Mouse (Mus musculus): Measurements from ENCODE around the gene Wdfy2. TPM values are rescaled to one million over a fixed set of nuclear protein-coding genes. Genes with fewer than 3 reads are reported as not detected.

Wdfy2 gene
- polyA plus RNA-seq, 1 experiment: 15.5 TPM

DNA sequence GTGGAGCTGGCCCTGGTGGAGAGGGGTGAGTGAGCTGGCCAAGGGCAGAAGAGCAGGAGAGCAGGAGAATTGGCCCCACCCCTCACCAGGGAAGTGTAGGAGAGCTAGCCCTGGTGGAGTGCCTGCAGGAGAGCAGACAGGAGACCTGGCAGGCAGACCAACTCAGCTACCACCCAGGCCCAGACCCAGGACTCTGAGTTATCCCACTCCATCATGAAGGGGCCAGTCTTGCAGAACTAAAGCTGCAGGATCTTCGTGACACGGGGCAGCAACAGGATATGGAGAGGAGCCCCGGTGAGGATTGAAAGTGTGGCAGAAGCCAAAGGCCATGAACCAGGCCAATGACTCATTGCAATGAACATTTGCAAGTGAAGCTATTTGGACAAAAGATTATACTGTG, 30.6 kb upstream of the Wdfy2 start:
- Histone ChIP-seq H3K27ac (ENCODE audit: control insufficient read depth, insufficient read depth, low read length) (no peak overlapping the region), H3K4me3 (ENCODE audit: control insufficient read depth, insufficient read depth, low read length) (no peak overlapping the region), H3K27me3 (ENCODE audit: control insufficient read depth, insufficient read depth, low read length) (no peaks in the 10 kb centered on the region), H3K4me1 (replicated peaks; ENCODE audit: control insufficient read depth, insufficient read depth, low read length) (no peaks in the 10 kb centered on the region), H3K36me3 (ENCODE audit: control insufficient read depth, insufficient read depth, low read length) (no peaks in the 10 kb centered on the region)
- TF ChIP-seq CTCF (IDR thresholded peaks at IDR 0.05; ENCODE audit: borderline replicate concordance, control insufficient read depth, extremely low read depth, insufficient read depth, low read length, poor library complexity): no peak
- TF ChIP-seq POLR2A (IDR thresholded peaks at IDR 0.05; ENCODE audit: control insufficient read depth, extremely low read depth, insufficient read depth, low read length, poor library complexity): no peak
- DNase-seq: no peak
- 87% methylated on average over 3 of the region's 3 CpGs for WGBS

DNA sequence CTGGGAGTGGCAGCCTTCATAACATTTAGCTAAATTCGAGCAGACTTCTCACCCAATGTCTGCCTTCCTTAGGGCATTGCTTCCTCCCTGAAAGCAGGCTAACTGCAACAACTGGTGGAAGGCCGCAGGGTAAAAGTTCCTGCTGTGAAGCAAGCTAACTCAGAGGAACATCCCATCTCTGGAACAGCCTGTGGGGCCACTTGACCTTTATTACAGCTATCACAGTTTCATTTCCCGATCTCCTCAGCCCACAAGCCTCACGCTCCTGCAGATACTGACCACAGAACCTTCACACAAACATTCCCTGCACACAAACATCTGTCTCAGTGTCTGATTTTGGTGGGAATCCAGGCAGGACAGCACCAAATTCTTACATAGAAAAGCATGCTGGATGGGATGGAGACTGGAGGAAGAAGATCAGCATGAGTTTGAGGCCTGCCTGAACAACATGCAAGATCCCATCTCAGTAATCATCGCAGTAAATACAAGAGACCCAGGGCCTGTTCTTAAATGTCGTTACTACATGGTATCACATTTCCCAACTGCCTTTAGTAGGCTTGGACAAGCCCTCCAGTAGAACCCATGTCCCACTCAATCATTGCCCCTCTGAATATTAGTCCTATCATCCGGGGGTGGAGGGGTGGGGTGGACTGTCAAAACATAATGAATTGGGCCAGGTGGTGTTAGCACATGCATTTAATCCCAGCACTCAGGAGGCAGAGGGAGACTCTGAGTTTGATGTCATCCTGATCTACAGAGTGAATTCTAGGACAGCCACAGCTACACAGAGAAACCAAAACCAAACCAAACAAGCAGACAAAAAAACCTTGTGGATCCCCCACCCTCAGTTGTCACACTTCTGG, 28.6 kb upstream of the Wdfy2 start:
- WGBS: 67% methylated on average over 7 of the region's 7 CpGs
- no peak overlapping the region for H3K27ac ChIP-seq (ENCODE audit: control insufficient read depth, insufficient read depth, low read length)
- DNase-seq: no peak

GRCm38 (mm10) chr14:62812765-62813164, 24.7 kb upstream of the Wdfy2 start:
- DNase-seq: no peak
- no peaks in the 10 kb centered on the region for H3K27me3 ChIP-seq (ENCODE audit: control insufficient read depth, insufficient read depth, low read length)
- H3K36me3 ChIP-seq (ENCODE audit: control insufficient read depth, insufficient read depth, low read length): no peaks in the 10 kb centered on the region
- H3K27ac ChIP-seq (ENCODE audit: control insufficient read depth, insufficient read depth, low read length): no peak overlapping the region
- WGBS: 76% methylated on average over 5 of the region's 5 CpGs
- TF ChIP-seq POLR2A (IDR thresholded peaks at IDR 0.05; ENCODE audit: control insufficient read depth, extremely low read depth, insufficient read depth, low read length, poor library complexity) (no peak), CTCF (IDR thresholded peaks at IDR 0.05; ENCODE audit: borderline replicate concordance, control insufficient read depth, extremely low read depth, insufficient read depth, low read length, poor library complexity) (no peak)
- H3K4me3 ChIP-seq (ENCODE audit: control insufficient read depth, insufficient read depth, low read length): no peak overlapping the region
- no peaks in the 10 kb centered on the region for H3K4me1 ChIP-seq (replicated peaks; ENCODE audit: control insufficient read depth, insufficient read depth, low read length)

More for the DNA sequence above, 28.6 kb upstream of the Wdfy2 start:
- no peak for TF ChIP-seq POLR2A (IDR thresholded peaks at IDR 0.05; ENCODE audit: control insufficient read depth, extremely low read depth, insufficient read depth, low read length, poor library complexity)
- no peak for TF ChIP-seq CTCF (IDR thresholded peaks at IDR 0.05; ENCODE audit: borderline replicate concordance, control insufficient read depth, extremely low read depth, insufficient read depth, low read length, poor library complexity)
- no peak overlapping the region for H3K4me3 ChIP-seq (ENCODE audit: control insufficient read depth, insufficient read depth, low read length)
- H3K36me3 ChIP-seq (ENCODE audit: control insufficient read depth, insufficient read depth, low read length): no peaks in the 10 kb centered on the region
- H3K27me3 ChIP-seq (ENCODE audit: control insufficient read depth, insufficient read depth, low read length): no peaks in the 10 kb centered on the region
- H3K4me1 ChIP-seq (replicated peaks; ENCODE audit: control insufficient read depth, insufficient read depth, low read length): no peaks in the 10 kb centered on the region

DNA sequence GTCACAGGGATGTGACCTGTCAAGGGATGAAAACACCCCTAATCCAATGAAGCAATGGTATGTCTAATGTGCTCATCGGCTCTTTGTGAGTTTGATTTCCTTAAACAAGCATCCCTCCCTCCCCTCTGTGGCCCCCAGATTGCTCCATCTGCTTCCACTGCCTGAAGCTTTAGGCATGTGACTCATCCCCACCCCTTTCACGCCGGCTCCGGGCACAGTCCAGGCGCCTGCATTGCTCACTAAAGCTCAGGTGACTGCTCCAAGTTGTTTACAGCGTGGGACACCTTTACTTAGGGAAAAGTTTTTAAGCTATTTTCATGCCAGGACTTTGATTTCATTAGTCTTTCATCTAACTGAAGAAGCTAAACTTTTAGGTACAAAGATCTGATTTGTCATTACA, 22.9 kb upstream of the Wdfy2 start:
- WGBS: 92% methylated on average over 6 of the region's 6 CpGs
- no peaks in the 10 kb centered on the region for H3K4me1 ChIP-seq (replicated peaks; ENCODE audit: control insufficient read depth, insufficient read depth, low read length)
- DNase-seq: no peak
- no peaks in the 10 kb centered on the region for H3K27me3 ChIP-seq (ENCODE audit: control insufficient read depth, insufficient read depth, low read length)
- H3K27ac ChIP-seq (ENCODE audit: control insufficient read depth, insufficient read depth, low read length): no peak overlapping the region
- H3K4me3 ChIP-seq (ENCODE audit: control insufficient read depth, insufficient read depth, low read length): no peak overlapping the region
- H3K36me3 ChIP-seq (ENCODE audit: control insufficient read depth, insufficient read depth, low read length): no peaks in the 10 kb centered on the region
- no peak for TF ChIP-seq POLR2A (IDR thresholded peaks at IDR 0.05; ENCODE audit: control insufficient read depth, extremely low read depth, insufficient read depth, low read length, poor library complexity)
- TF ChIP-seq CTCF (IDR thresholded peaks at IDR 0.05; ENCODE audit: borderline replicate concordance, control insufficient read depth, extremely low read depth, insufficient read depth, low read length, poor library complexity): no peak

DNA sequence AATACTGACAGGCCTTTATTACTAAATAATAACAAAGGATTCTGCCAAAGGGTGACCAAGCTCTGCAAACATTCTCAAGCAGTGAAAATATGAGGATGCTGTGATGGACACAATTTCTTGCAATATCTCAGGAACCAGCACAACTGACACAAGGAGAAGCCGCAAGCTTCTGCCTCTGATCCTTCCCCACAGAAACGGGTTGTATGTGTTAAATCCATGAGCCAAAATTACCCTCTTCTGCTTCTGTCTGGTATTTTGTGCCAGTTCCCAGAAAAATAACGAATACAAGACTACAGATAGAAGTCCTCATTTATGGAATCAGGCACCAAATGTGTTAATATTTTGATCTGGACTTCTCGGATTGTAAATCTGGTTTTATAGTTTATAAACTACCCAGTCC, 20.7 kb upstream of the Wdfy2 start:
- no peaks in the 10 kb centered on the region for H3K4me1 ChIP-seq (replicated peaks; ENCODE audit: control insufficient read depth, insufficient read depth, low read length)
- no peak for DNase-seq

GRCm38 (mm10) chr14:62825575-62826332, 11.7 kb upstream of the Wdfy2 start:
- WGBS: 95% methylated on average over 8 of the region's 8 CpGs
- no peaks in the 10 kb centered on the region for H3K36me3 ChIP-seq (ENCODE audit: control insufficient read depth, insufficient read depth, low read length)
- DNase-seq: no peak
- no peak for TF ChIP-seq POLR2A (IDR thresholded peaks at IDR 0.05; ENCODE audit: control insufficient read depth, extremely low read depth, insufficient read depth, low read length, poor library complexity)
- TF ChIP-seq CTCF (IDR thresholded peaks at IDR 0.05; ENCODE audit: borderline replicate concordance, control insufficient read depth, extremely low read depth, insufficient read depth, low read length, poor library complexity): no peak
- H3K27me3 ChIP-seq (ENCODE audit: control insufficient read depth, insufficient read depth, low read length): no peaks in the 10 kb centered on the region
- H3K4me3 ChIP-seq (ENCODE audit: control insufficient read depth, insufficient read depth, low read length): no peak overlapping the region
- H3K4me1 ChIP-seq (replicated peaks; ENCODE audit: control insufficient read depth, insufficient read depth, low read length): no peaks in the 10 kb centered on the region
- no peak overlapping the region for H3K27ac ChIP-seq (ENCODE audit: control insufficient read depth, insufficient read depth, low read length)

More for the DNA sequence above, 20.7 kb upstream of the Wdfy2 start:
- Histone ChIP-seq H3K27ac (ENCODE audit: control insufficient read depth, insufficient read depth, low read length) (no peak overlapping the region), H3K4me3 (ENCODE audit: control insufficient read depth, insufficient read depth, low read length) (no peak overlapping the region), H3K36me3 (ENCODE audit: control insufficient read depth, insufficient read depth, low read length) (no peaks in the 10 kb centered on the region), H3K27me3 (ENCODE audit: control insufficient read depth, insufficient read depth, low read length) (no peaks in the 10 kb centered on the region)
- TF ChIP-seq CTCF (IDR thresholded peaks at IDR 0.05; ENCODE audit: borderline replicate concordance, control insufficient read depth, extremely low read depth, insufficient read depth, low read length, poor library complexity) (no peak), POLR2A (IDR thresholded peaks at IDR 0.05; ENCODE audit: control insufficient read depth, extremely low read depth, insufficient read depth, low read length, poor library complexity) (no peak)
- WGBS: 90% methylated on average over 4 of the region's 4 CpGs
